In genomic region chr2:75730052-75730451, GRCm38 (mm10) we compare ENCODE assay signal across 13 mouse cellular contexts. TPM values are rescaled to one million over a fixed set of nuclear protein-coding genes. Genes with fewer than 3 reads are reported as not detected.
DNase-seq lines count a peak whose midpoint lies in the region; ATAC-seq lines count a peak whose summit lies in the region.
"Had no signal": no experiment of that assay in that cellular context is flagged by ENCODE, and none has a peak within 500 bp of the region (broad histone marks: within the 10 kb centered on the region; RNA-seq: fewer than 3 reads in every experiment).

No protein-coding gene starts in this region.

- ATAC-seq in heart, embryonic 11.5 days (replicated peaks; ENCODE audit: insufficient number of reproducible peaks, low FRiP score, low TSS enrichment), result no peak
- ATAC-seq: intestine, embryonic 15.5 days; midbrain, embryonic 16.5 days had no signal

- H3K27me3 ChIP-seq in heart, embryonic 11.5 days (ENCODE audit: control insufficient read depth, insufficient read depth, low read length), result no peaks in the 10 kb centered on the region
- no peaks in the 10 kb centered on the region for H3K27me3 ChIP-seq in limb, embryonic 10.5 days (ENCODE audit: low read depth, poor library complexity, severe bottlenecking)
- H3K27me3 ChIP-seq: heart, embryonic 15.5 days; intestine, embryonic 15.5 days had no signal

- H3K4me1 ChIP-seq in heart, embryonic 11.5 days (ENCODE audit: control insufficient read depth, insufficient read depth, low read length), result peaks cover 12% of the 10 kb centered on the region
- H3K4me1 ChIP-seq in brown adipose tissue, adult 24 weeks (ENCODE audit: control insufficient read depth, insufficient read depth, insufficient read length, low read length), result peaks cover 8% of the 10 kb centered on the region; the same call in 1 of the 2 replicates
- no peaks in the 10 kb centered on the region for H3K4me1 ChIP-seq in limb, embryonic 10.5 days
- H3K4me1 ChIP-seq: intestine, embryonic 15.5 days had no signal

- H3K4me3 ChIP-seq in heart, embryonic 11.5 days (ENCODE audit: low read depth, low read length), result no peak overlapping the region
- H3K4me3 ChIP-seq in brown adipose tissue, adult 24 weeks (ENCODE audit: insufficient read depth, low read depth, low read length), result no peak overlapping the region
- H3K4me3 ChIP-seq in limb, embryonic 10.5 days, result no peak overlapping the region
- H3K4me3 ChIP-seq: heart, embryonic 15.5 days; intestine, embryonic 15.5 days had no signal

- H3K9me3 ChIP-seq in heart, embryonic 11.5 days (replicated peaks; ENCODE audit: control insufficient read depth, low read length), result no peaks in the 10 kb centered on the region
- no peaks in the 10 kb centered on the region for H3K9me3 ChIP-seq in limb, embryonic 10.5 days (replicated peaks)
- H3K9me3 ChIP-seq: heart, embryonic 15.5 days; intestine, embryonic 15.5 days had no signal

- intact Hi-C loops in heart, postnatal 10 days (cut with DNase I), result no loop called here

- no peak overlapping the region for H3K27ac ChIP-seq in heart, embryonic 11.5 days (ENCODE audit: low read depth, low read length)
- H3K27ac ChIP-seq in brown adipose tissue, adult 24 weeks (replicated peaks; ENCODE audit: low read depth, low read length), result peak overlapping the region; percentile 55
- no peak overlapping the region for H3K27ac ChIP-seq in limb, embryonic 10.5 days
- H3K27ac ChIP-seq: heart, embryonic 15.5 days; intestine, embryonic 15.5 days had no signal

- H3K36me3 ChIP-seq in heart, embryonic 11.5 days (ENCODE audit: control insufficient read depth, insufficient read depth, low read length), result no peaks in the 10 kb centered on the region
- no peaks in the 10 kb centered on the region for H3K36me3 ChIP-seq in limb, embryonic 10.5 days
- H3K36me3 ChIP-seq: heart, embryonic 15.5 days; intestine, embryonic 15.5 days had no signal

- H3K4me2 ChIP-seq in heart, embryonic 11.5 days, result no peak overlapping the region
- H3K4me2 ChIP-seq: heart, embryonic 15.5 days; intestine, embryonic 15.5 days had no signal

- peak; percentile 97 for DNase-seq in heart, adult 11 months
- DNase-seq in cerebellum, postnatal 14 days, result peak; percentile 84 to 94
- peak; percentile 53 to 61 for DNase-seq in heart, postnatal 10 days
- no peak for DNase-seq in embryo, embryonic 11 days
- no peak for DNase-seq in limb, embryonic 10.5 days (ENCODE audit: low spot score)
- no peak for DNase-seq in embryo, embryonic 10 days (ENCODE audit: low spot score)
- DNase-seq: liver; lung, postnatal 4 days had no signal

- WGBS in heart, embryonic 11.5 days (ENCODE audit: insufficient replicate concordance), result 68% methylated on average over 10 of the region's 10 CpGs
- 90% methylated on average over 10 of the region's 10 CpGs for WGBS in limb, embryonic 10.5 days

- H3K9ac ChIP-seq in heart, embryonic 11.5 days (ENCODE audit: low read depth, low read length), result no peak overlapping the region
- H3K9ac ChIP-seq: heart, embryonic 15.5 days; intestine, embryonic 15.5 days had no signal

RNA-seq across cellular contexts. Expression of gene Nfe2l2, which starts 25.6 kb away (rescaled TPM):
- polyA plus RNA-seq in heart, embryonic 11.5 days (2014; fragmentation: Nextera tagmentation; extraction: Ambion mirVana), result 46.7 and 48.7 TPM in 2 replicates
- polyA plus RNA-seq in brown adipose tissue, adult 24 weeks (2012; ENCODE audit: insufficient read depth, insufficient read length, missing spikeins), result 50.2 and 50.6 TPM in 2 replicates
- total RNA-seq in heart, postnatal 10 days (2021), result 10 to 100 TPM; 63.5 to 64.6 TPM
- 33.8 and 37.2 TPM in 2 replicates for polyA plus RNA-seq in limb, embryonic 10.5 days (2016; fragmentation: Nextera tagmentation; extraction: Ambion mirVana)

Comparison
In these comparisons a context has a peak if more than half of its experiments do, and no peak if none do; other contexts are left out.
1. DNase-seq: peak in heart, adult 11 months (single experiment), cerebellum, postnatal 14 days (2 of 2) and heart, postnatal 10 days (2 of 2); none in embryo, embryonic 11 days (single experiment), limb, embryonic 10.5 days (single experiment) and embryo, embryonic 10 days (single experiment).